In genomic region chr11:32809091-32809490, GRCm38 (mm10) we compare ENCODE assay signal across 24 mouse cellular contexts. TPM values are rescaled to one million over a fixed set of nuclear protein-coding genes. Genes with fewer than 3 reads are reported as not detected.
A peak's percentile ranks its signal among the peaks of the same experiment; 100 is the strongest.
DNase-seq lines count a peak whose midpoint lies in the region; ATAC-seq and TF ChIP-seq lines count a peak whose summit lies in the region.
"Had no signal": no experiment of that assay in that cellular context is flagged by ENCODE, and none has a peak within 500 bp of the region (broad histone marks: within the 10 kb centered on the region; RNA-seq: fewer than 3 reads in every experiment).

No protein-coding gene starts in this region.

- no peaks in the 10 kb centered on the region for H3K4me1 ChIP-seq in kidney, postnatal 0 days (replicated peaks; ENCODE audit: insufficient read depth, low read length)
- H3K4me1 ChIP-seq in stomach, postnatal 0 days (replicated peaks; ENCODE audit: control insufficient read depth, insufficient read depth): no peaks in the 10 kb centered on the region
- H3K4me1 ChIP-seq in heart, embryonic 10.5 days: no peaks in the 10 kb centered on the region
- H3K4me1 ChIP-seq in midbrain, embryonic 11.5 days (ENCODE audit: control insufficient read depth, insufficient read depth, low read length): no peaks in the 10 kb centered on the region
- H3K4me1 ChIP-seq: embryonic facial prominence, embryonic 12.5 days; heart, embryonic 15.5 days; hindbrain, embryonic 15.5 days had no signal

- H3K4me3 ChIP-seq in kidney, postnatal 0 days (replicated peaks; ENCODE audit: low read depth, low read length): no peak overlapping the region
- no peak overlapping the region for H3K4me3 ChIP-seq in stomach, postnatal 0 days (ENCODE audit: low read depth, low read length)
- H3K4me3 ChIP-seq in heart, embryonic 10.5 days: no peak overlapping the region
- no peak overlapping the region for H3K4me3 ChIP-seq in midbrain, embryonic 11.5 days (ENCODE audit: low read depth, low read length)
- H3K4me3 ChIP-seq: embryonic facial prominence, embryonic 12.5 days; forebrain, embryonic 12.5 days; heart, embryonic 15.5 days; hindbrain, embryonic 10.5 days; hindbrain, embryonic 15.5 days had no signal

- ATAC-seq in kidney, postnatal 0 days (replicated peaks; ENCODE audit: low FRiP score, low read depth): no peak
- ATAC-seq in stomach, postnatal 0 days (ENCODE audit: low FRiP score, low TSS enrichment): no peak
- no peak for ATAC-seq in midbrain, embryonic 11.5 days (ENCODE audit: low FRiP score)
- ATAC-seq: forebrain, embryonic 16.5 days had no signal

- H3K4me2 ChIP-seq in kidney, postnatal 0 days (ENCODE audit: low read length): no peak overlapping the region
- H3K4me2 ChIP-seq in stomach, postnatal 0 days (replicated peaks; ENCODE audit: low read depth): no peak overlapping the region
- no peak overlapping the region for H3K4me2 ChIP-seq in midbrain, embryonic 11.5 days
- H3K4me2 ChIP-seq: embryonic facial prominence, embryonic 12.5 days; forebrain, embryonic 12.5 days; heart, embryonic 11.5 days; heart, embryonic 15.5 days; hindbrain, embryonic 15.5 days had no signal

- no peak for DNase-seq in kidney, postnatal 0 days (ENCODE audit: low spot score)
- no peak for DNase-seq in kidney, adult 18-20 months
- peak; percentile 22 for DNase-seq in 416B (ENCODE audit: low read depth)
- DNase-seq in NIH3T3 (ENCODE audit: low read depth): peak; percentile 73
- DNase-seq in stomach, postnatal 0 days (ENCODE audit: low spot score): no peak
- DNase-seq in heart, embryonic 10.5 days (ENCODE audit: low spot score): no peak
- DNase-seq in midbrain, embryonic 11.5 days (ENCODE audit: low spot score, missing footprints): no peak
- DNase-seq: adrenal gland, postnatal 10 days; cerebellum, adult 11-12 months; cerebellum, adult 9-10 months; cerebellum, postnatal 25 days; gastrocnemius, postnatal 10 days; heart, postnatal 14 days; kidney, adult 11 months had no signal

- H3K27ac ChIP-seq in kidney, postnatal 0 days: no peak overlapping the region
- H3K27ac ChIP-seq in stomach, postnatal 0 days (replicated peaks): no peak overlapping the region
- no peak overlapping the region for H3K27ac ChIP-seq in heart, embryonic 10.5 days
- no peak overlapping the region for H3K27ac ChIP-seq in midbrain, embryonic 11.5 days (ENCODE audit: low read depth, low read length)
- H3K27ac ChIP-seq: embryonic facial prominence, embryonic 12.5 days; forebrain, embryonic 12.5 days; heart, embryonic 15.5 days; hindbrain, embryonic 10.5 days; hindbrain, embryonic 15.5 days had no signal

- WGBS in kidney, postnatal 0 days: 59% methylated on average over 1 of the region's 1 CpGs
- WGBS in stomach, postnatal 0 days: 65% methylated on average over 1 of the region's 1 CpGs
- WGBS in heart, embryonic 10.5 days: 46% methylated on average over 1 of the region's 1 CpGs
- WGBS in midbrain, embryonic 11.5 days: 83% methylated on average over 1 of the region's 1 CpGs

- TF ChIP-seq EP300 in stomach, postnatal 0 days (optimal IDR thresholded peaks at IDR 0.05): no peak

- H3K27me3 ChIP-seq in kidney, postnatal 0 days (ENCODE audit: insufficient read depth, low read length): no peaks in the 10 kb centered on the region
- H3K27me3 ChIP-seq in stomach, postnatal 0 days (ENCODE audit: control insufficient read depth, insufficient read depth, low read length): no peaks in the 10 kb centered on the region
- H3K27me3 ChIP-seq in heart, embryonic 10.5 days (ENCODE audit: insufficient read depth, poor library complexity, severe bottlenecking): 0 out of 2 replicates have a peak, but pooled peaks cover 8% of the 10 kb centered on the region
- no peaks in the 10 kb centered on the region for H3K27me3 ChIP-seq in midbrain, embryonic 11.5 days (ENCODE audit: control insufficient read depth, insufficient read depth, low read length)
- H3K27me3 ChIP-seq: embryonic facial prominence, embryonic 12.5 days; forebrain, embryonic 12.5 days; hindbrain, embryonic 15.5 days had no signal

- H3K9me3 ChIP-seq in kidney, postnatal 0 days (replicated peaks; ENCODE audit: low read length): no peaks in the 10 kb centered on the region
- H3K9me3 ChIP-seq in stomach, postnatal 0 days (ENCODE audit: control insufficient read depth, low read length): no peaks in the 10 kb centered on the region
- no peaks in the 10 kb centered on the region for H3K9me3 ChIP-seq in heart, embryonic 10.5 days
- no peaks in the 10 kb centered on the region for H3K9me3 ChIP-seq in midbrain, embryonic 11.5 days (ENCODE audit: control insufficient read depth, low read length)
- H3K9me3 ChIP-seq: embryonic facial prominence, embryonic 12.5 days; forebrain, embryonic 12.5 days; heart, embryonic 15.5 days; hindbrain, embryonic 10.5 days; hindbrain, embryonic 15.5 days had no signal

- peak; percentile 21; the same call in 1 of the 2 replicates for TF ChIP-seq CTCF in kidney, postnatal 0 days (IDR thresholded peaks at IDR 0.05; ENCODE audit: low read depth)
- peak; percentile 15; the same call in 1 of the 2 replicates for TF ChIP-seq CTCF in stomach, postnatal 0 days (IDR thresholded peaks at IDR 0.05; ENCODE audit: low read depth)

- H3K36me3 ChIP-seq in kidney, postnatal 0 days (ENCODE audit: insufficient read depth, low read length): no peaks in the 10 kb centered on the region
- no peaks in the 10 kb centered on the region for H3K36me3 ChIP-seq in stomach, postnatal 0 days (ENCODE audit: control insufficient read depth, insufficient read depth, low read length)
- no peaks in the 10 kb centered on the region for H3K36me3 ChIP-seq in heart, embryonic 10.5 days
- no peaks in the 10 kb centered on the region for H3K36me3 ChIP-seq in midbrain, embryonic 11.5 days (ENCODE audit: control insufficient read depth, insufficient read depth, low read length)
- H3K36me3 ChIP-seq: embryonic facial prominence, embryonic 12.5 days; forebrain, embryonic 12.5 days; heart, embryonic 15.5 days; hindbrain, embryonic 10.5 days; hindbrain, embryonic 15.5 days had no signal

- no peak overlapping the region for H3K9ac ChIP-seq in kidney, postnatal 0 days (ENCODE audit: low read depth, low read length)
- no peak overlapping the region for H3K9ac ChIP-seq in stomach, postnatal 0 days (ENCODE audit: low read length)
- no peak overlapping the region for H3K9ac ChIP-seq in midbrain, embryonic 11.5 days (ENCODE audit: low read length)
- H3K9ac ChIP-seq: embryonic facial prominence, embryonic 12.5 days; forebrain, embryonic 12.5 days; heart, embryonic 15.5 days; hindbrain, embryonic 15.5 days had no signal

RNA-seq across cellular contexts. Expression of gene Smim23, which starts 15.3 kb away (rescaled TPM):
- polyA plus RNA-seq in kidney, postnatal 0 days (2015; fragmentation: Nextera tagmentation; extraction: Ambion mirVana): not detected in 2 replicates
- polyA plus RNA-seq in stomach, postnatal 0 days (2015; fragmentation: Nextera tagmentation; extraction: Ambion mirVana): not detected in 2 replicates
- polyA plus RNA-seq in heart, embryonic 10.5 days (2016; fragmentation: Nextera tagmentation; extraction: Ambion mirVana): not detected in 2 replicates
- not detected in 2 replicates for polyA plus RNA-seq in midbrain, embryonic 11.5 days (2014; fragmentation: Nextera tagmentation; extraction: Ambion mirVana)
- polyA plus RNA-seq: C2C12; cortical plate, adult 2 months; embryonic facial prominence, embryonic 12.5 days; forebrain, embryonic 12.5 days; forebrain, embryonic 16.5 days; frontal cortex, adult 2 months; heart, embryonic 11.5 days; heart, embryonic 15.5 days; hindbrain, embryonic 10.5 days; hindbrain, embryonic 15.5 days had no signal

Comparison
In these comparisons a context has a peak if more than half of its experiments do, and no peak if none do; other contexts are left out.
1. DNase-seq: peak in 416B (single experiment) and NIH3T3 (single experiment); none in kidney, postnatal 0 days (single experiment), kidney, adult 18-20 months (single experiment), stomach, postnatal 0 days (single experiment), heart, embryonic 10.5 days (single experiment) and midbrain, embryonic 11.5 days (single experiment).